Mouse (Mus musculus) hindbrain, embryonic 14.5 days (tissue): ENCODE measurements around the gene St3gal5. TPM values are rescaled to one million over a fixed set of nuclear protein-coding genes. Genes with fewer than 3 reads are reported as not detected.

Experiments used
- ATAC-seq: fragments of 200-750 bp; cut with Nextera tagmentation; 2 replicates; pipeline ENCODE4 v1.8.0; 2017; ENCODE audit warnings: moderate number of reproducible peaks, mild to moderate bottlenecking, moderate TSS enrichment, moderate library complexity; ENCODE audit not compliant: low FRiP score
- DNase-seq: peaks from one replicate; pipeline ENCODE4 v3.0.0-alpha.2; 2015; ENCODE audit warnings: low spot score
- H3K27ac ChIP-seq: fragments of 300-500 bp; sonication (generic); 2 replicates; pipeline ENCODE4 v1.5.1; 2014; ENCODE audit warnings: mild to moderate bottlenecking, moderate library complexity
- H3K27me3 ChIP-seq: fragments of 300-500 bp; sonication (generic); 2 replicates; pipeline ENCODE4 v1.6.1; 2014; ENCODE audit warnings: mild to moderate bottlenecking, low read length, mixed read lengths; ENCODE audit not compliant: control insufficient read depth, insufficient read depth
- H3K36me3 ChIP-seq: fragments of 300-500 bp; sonication (generic); replicated peaks from 2 replicates; pipeline ENCODE4 v1.6.1; 2014; ENCODE audit not compliant: control insufficient read depth, insufficient read depth
- H3K4me1 ChIP-seq: fragments of 300-500 bp; sonication (generic); replicated peaks from 2 replicates; pipeline ENCODE4 v1.6.1; 2014; ENCODE audit warnings: antibody characterized with exemption, low read length, mixed read lengths; ENCODE audit not compliant: control insufficient read depth, insufficient read depth
- H3K4me2 ChIP-seq: fragments of 300-500 bp; sonication (generic); replicated peaks from 2 replicates; pipeline ENCODE4 v1.6.1; 2014; ENCODE audit warnings: mild to moderate bottlenecking, moderate library complexity
- H3K4me3 ChIP-seq: fragments of 300-500 bp; sonication (generic); replicated peaks from 2 replicates; pipeline ENCODE4 v1.5.1; 2014; ENCODE audit warnings: mild to moderate bottlenecking, low read length
- H3K9ac ChIP-seq: fragments of 300-500 bp; sonication (generic); 2 replicates; pipeline ENCODE4 v1.6.1; 2014
- H3K9me3 ChIP-seq: fragments of 300-500 bp; sonication (generic); 2 replicates; pipeline ENCODE4 v1.6.1; 2016; ENCODE audit warnings: low read length; ENCODE audit not compliant: control insufficient read depth
- WGBS: fragments of 180-500 bp; shearing (Covaris S2); extraction: QIAGEN DNeasy Blood & Tissue Kit; methylation state at CpG from one replicate; pipeline ENCODE4 v1.1.7; 2014; 5-methylcytosine and 5-hydroxymethylcytosine counted together
- polyA plus RNA-seq: library from polyadenylated mRNA; unstranded; fragments of >200 nt; fragmentation: Nextera tagmentation; extraction: Ambion mirVana; gene quantifications from 2 replicates; pipeline ENCODE4 v1.2.1, GENCODE M21; 2014

St3gal5 gene
- polyA plus RNA-seq, 1 experiment from 2014 or later: 64.9 TPM

DNA sequence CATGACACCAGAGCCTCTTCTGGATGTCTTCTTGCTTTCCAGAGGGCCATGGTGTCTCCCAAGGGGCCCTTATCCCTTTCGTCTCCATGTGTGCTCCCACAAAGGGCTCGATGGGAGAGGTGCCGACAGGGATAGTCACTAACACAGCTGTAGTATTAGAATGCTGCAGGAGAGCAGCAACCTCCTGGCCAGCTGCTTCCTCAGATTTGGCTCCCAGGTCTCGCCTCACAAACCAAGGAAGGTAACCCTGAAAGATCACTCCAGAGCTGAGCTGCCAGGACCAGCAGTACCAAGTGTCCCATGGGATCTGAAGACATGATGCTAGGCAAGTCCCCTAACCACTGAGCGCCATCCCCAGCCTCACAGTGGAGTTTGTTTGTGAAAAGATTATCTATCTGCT, 105.3 kb downstream of the St3gal5 start:
- 82% methylated on average over 5 of the region's 5 CpGs for WGBS
- ATAC-seq: no peak
- Histone ChIP-seq H3K27ac (no peak overlapping the region), H3K4me3 (no peak overlapping the region), H3K27me3 (no peaks in the 10 kb centered on the region), H3K9me3 (no peaks in the 10 kb centered on the region), H3K9ac (no peak overlapping the region), H3K4me2 (no peak overlapping the region), H3K36me3 (no peaks in the 10 kb centered on the region), H3K4me1 (no peaks in the 10 kb centered on the region)
- no peak for DNase-seq

DNA sequence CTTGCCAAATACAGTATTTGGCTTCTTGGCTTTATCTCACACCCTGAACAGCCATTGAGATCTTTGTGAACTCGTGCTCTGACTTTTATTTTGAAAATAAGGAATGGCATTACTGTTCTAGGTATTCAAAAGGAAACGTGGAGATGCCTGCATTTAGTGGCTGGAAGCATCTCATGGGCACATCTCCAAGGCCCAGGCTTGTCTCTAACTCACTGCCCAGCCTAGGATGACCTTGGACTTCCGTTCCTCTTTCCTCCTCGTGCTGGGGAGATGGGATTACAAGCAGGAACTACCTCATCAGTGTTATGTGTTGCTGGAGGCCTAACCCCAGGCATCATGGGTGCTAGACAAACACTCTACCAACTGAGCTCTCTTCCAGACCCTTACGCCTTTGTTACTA, 105.9 kb downstream of the St3gal5 start:
- no peaks in the 10 kb centered on the region for H3K9me3 ChIP-seq
- no peak overlapping the region for H3K27ac ChIP-seq
- ATAC-seq (no peak), DNase-seq (no peak)
- H3K9ac ChIP-seq: no peak overlapping the region
- WGBS: 74% methylated on average over 5 of the region's 5 CpGs
- H3K36me3 ChIP-seq: no peaks in the 10 kb centered on the region
- H3K4me3 ChIP-seq: no peak overlapping the region
- H3K27me3 ChIP-seq: no peaks in the 10 kb centered on the region
- H3K4me2 ChIP-seq: no peak overlapping the region
- no peaks in the 10 kb centered on the region for H3K4me1 ChIP-seq

Other genes with a start within 250 kb of the St3gal5 start
- gene Ptcd3, start 188.8 kb upstream of the St3gal5 start, polyA plus RNA-seq: 91.1 and 92.0 TPM in 2 replicates
- 18.1 and 20.4 TPM in 2 replicates for gene Polr1a, start 188.5 kb upstream of the St3gal5 start, polyA plus RNA-seq
- gene Atoh8, start 138.0 kb downstream of the St3gal5 start, polyA plus RNA-seq: 3.0 and 3.3 TPM in 2 replicates
- gene Sftpb, start 207.0 kb downstream of the St3gal5 start, polyA plus RNA-seq: 0.37 and 0.55 TPM in 2 replicates
- gene Usp39, start 247.6 kb downstream of the St3gal5 start, polyA plus RNA-seq: 54.3 and 58.2 TPM in 2 replicates
- gene 0610030E20Rik, start 249.7 kb downstream of the St3gal5 start, polyA plus RNA-seq: 13.7 and 15.9 TPM in 2 replicates